Mouse (Mus musculus) activated CD4-positive, CD25-positive, alpha-beta regulatory T cell, adult 4 months (primary cell): ENCODE results near the gene C2cd3. TPM values are rescaled to one million over a fixed set of nuclear protein-coding genes. Genes with fewer than 3 reads are reported as not detected.

Experiments
- ATAC-seq: one replicate; pipeline ENCODE4 v1.8.0; 2017
- polyA plus RNA-seq, 2 experiments: library from polyadenylated mRNA; unstranded; fragments of 100-300 nt; shearing (Covaris generic); gene quantifications; one replicate each; pipeline ENCODE4 v1.2.1; 2017

The C2cd3 gene
- 10 to 100 TPM; 29.3 to 30.8 TPM for polyA plus RNA-seq

GRCm38 (mm10) chr7:100371495-100372451, at the start of gene C2cd3, which contains the start of gene Ppme1:
C2cd3 (plus strand) TSS chr7:100372233.
Ppme1 (minus strand) TSS chr7:100372307.
- peak; percentile 98 for ATAC-seq

GRCm38 (mm10) chr7:100323721-100324120, 48.3 kb upstream of the C2cd3 start:
- no peak for ATAC-seq

- no peak for ATAC-seq
Observed at GRCm38 (mm10) chr7:100325482-100325881, 46.6 kb upstream of the C2cd3 start.

DNA sequence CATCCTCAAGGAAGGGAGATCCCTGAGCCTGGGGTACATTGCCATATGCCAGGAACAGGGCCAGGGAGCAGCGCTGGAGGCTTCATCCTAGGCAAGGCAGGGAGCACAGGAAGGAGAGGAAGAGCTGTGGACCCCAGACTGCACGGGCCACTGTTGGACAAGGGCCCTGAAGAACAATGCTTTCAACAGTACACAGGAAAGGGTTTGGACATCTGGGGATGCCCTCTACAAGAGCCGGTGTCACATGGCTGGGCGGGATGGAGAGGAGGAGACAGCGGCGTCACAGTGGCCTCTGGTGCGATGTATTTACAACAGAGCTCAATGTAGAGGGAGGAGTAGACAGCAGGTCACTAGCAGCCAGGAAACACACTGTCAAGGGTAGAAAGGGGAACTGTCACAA, 44.5 kb upstream of the C2cd3 start:
- ATAC-seq, result no peak

DNA sequence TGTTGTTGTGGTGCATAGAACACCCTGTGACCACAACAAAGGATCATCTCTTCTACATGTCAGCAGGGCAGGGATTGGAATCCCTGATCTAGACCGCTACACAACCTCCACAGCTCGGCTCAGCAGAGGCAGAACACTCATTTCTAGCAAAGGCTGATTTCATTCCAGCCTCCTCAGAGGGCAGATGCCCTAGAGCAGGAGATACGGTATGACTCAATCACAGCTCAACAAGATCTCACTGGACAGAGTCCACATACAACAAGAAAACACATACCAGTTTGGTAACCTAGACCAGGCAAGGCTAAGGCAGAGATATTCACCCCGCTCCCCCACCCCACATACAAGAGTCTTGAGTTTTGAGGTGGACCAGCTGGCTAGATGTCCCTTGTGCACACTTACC, 43.4 kb upstream of the C2cd3 start:
- no peak for ATAC-seq

DNA sequence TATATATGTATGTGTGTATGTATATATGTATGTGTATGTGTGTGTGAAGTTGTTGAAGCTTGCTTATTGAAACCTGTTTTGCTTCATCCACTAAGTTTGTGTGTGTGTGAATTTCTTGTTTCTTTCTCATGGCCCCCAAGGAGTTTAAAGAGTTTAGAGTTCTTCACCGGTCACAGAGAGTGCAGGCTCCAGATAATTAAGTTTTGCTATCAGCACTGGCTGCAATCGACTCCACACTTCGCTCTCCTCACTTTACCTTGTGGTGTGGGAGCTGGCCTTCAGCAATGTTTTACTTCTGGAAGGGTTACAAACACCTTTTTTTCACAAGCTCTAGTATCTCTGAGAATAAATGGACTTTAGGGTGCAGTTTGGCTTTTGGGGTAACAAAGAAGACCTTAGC, 40.8 kb upstream of the C2cd3 start:
- ATAC-seq, result no peak

GRCm38 (mm10) chr7:100335921-100336320, 36.1 kb upstream of the C2cd3 start:
- no peak for ATAC-seq

- no peak for ATAC-seq
Observed at GRCm38 (mm10) chr7:100354984-100355383, 17.0 kb upstream of the C2cd3 start.

DNA sequence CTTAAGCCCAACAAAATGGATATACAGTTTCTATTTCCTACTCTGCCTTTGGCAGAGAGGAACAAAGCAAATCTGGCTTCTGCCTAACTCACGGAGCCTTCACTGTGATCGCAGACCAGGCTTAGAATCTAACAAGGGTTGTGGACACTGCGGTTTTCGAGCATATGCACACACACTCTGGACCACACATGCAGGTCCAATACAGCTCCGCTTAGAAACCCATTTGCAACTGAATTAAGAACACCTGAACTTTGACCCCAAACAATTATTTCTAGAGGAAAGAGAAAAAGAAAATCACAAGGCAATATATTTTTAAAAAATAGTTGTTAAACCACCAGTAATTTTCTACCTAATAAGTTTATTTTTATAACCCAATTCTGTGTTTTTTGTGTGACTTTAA, 15.7 kb upstream of the C2cd3 start:
- ATAC-seq, result no peak

DNA sequence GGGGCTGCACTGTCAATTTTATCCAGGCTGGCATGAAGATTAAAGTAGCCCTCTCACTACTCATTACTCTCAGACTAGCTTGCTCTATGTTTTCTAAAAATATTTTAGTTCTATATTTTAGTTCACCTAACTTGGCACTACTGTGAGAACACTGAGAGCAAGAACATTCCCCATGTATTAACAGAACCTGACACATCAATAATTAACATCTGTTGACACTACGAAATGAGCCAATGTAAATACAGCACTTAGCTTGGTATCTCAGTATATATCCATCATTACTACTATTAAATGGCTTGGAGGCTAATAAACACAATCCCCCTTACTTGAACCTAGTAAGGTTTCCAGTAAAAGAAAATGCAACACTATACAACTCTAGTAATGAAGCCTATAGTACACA, 15.3 kb upstream of the C2cd3 start:
- no peak for ATAC-seq

DNA sequence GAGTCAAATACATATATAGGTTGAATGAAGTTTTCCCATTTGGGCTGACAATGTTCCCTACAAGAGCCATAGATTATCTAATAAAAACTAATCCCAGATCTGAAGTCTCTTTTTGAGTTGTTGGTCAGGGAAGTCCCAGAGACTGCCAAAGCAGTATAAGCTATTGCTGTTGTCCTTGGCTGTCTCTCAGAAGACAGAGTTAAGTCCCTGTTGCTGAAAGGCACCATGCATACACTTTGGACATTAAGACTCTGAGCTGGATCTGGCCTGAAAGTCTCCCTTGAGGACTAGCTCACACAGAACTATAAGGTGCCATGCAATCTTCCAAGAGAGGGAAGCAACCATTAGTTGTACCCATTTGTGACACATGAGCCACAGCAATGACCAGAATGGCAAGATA, 14.2 kb upstream of the C2cd3 start:
- no peak for ATAC-seq

- no peak for ATAC-seq
Observed at GRCm38 (mm10) chr7:100363162-100363561, 8.9 kb upstream of the C2cd3 start.

DNA sequence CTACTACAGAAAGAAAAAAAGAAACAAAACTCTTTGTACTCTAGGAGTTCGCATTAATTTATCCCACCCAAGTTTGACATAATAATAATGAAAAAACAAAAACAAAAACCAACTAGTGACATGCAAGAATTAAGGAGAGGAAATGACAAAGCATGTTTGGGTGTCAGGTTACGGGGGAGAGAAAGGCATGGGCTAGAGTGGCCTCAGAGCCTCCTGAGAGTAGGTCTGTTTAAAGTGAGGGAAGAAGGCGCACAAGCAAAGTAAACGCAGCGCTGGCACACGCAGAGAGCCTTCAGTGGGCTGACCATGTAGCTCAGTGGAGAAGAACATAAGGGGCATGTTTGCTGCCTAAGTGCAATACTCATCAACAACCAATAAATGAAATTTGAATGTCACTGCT, 7.1 kb upstream of the C2cd3 start:
- no peak for ATAC-seq

GRCm38 (mm10) chr7:100372452-100372980, 483 bp downstream of the C2cd3 start:
- ATAC-seq, result no peak

DNA sequence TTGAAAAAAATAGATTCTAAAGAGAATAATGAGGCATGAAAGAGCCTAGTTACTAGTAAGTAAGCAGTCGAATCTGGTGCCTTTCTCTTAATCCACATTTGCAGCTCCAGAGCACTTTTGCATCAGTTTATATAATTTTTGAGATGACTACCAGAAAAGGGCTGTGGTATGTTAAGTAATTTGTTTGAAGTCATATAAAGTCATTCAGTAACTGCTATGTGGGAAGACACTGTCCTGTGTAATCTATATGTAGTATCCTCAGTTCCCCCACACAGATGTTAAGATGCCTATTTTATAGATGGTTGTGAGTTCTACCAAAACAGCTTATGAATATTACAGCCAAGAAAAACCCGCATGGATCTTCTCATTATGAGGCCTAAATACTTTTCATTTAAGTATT, 6.2 kb downstream of the C2cd3 start:
- no peak for ATAC-seq

- no peak for ATAC-seq
Observed at GRCm38 (mm10) chr7:100381161-100381560, 9.1 kb downstream of the C2cd3 start.

DNA sequence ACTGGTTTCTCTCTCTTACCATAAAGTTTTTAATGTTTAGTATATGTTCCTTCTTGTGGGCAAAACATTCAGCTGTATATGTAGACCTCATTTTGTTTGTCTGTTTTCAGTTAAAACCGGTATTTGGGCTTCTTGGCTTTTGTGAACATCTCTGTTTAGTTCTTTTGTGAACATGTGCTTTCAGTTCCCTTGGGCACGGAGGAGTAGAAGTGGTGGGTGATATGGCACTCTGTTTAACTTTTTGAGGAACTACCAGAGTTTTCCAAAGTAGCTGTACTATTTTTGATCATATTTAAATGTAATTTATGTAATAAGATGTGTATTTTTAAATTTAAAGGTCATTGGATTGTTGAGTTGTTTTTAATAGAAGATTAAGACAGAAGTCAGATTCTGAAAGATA, 11.2 kb downstream of the C2cd3 start:
- no peak for ATAC-seq

- ATAC-seq, result no peak
Observed at GRCm38 (mm10) chr7:100388174-100388573, 16.1 kb downstream of the C2cd3 start.

DNA sequence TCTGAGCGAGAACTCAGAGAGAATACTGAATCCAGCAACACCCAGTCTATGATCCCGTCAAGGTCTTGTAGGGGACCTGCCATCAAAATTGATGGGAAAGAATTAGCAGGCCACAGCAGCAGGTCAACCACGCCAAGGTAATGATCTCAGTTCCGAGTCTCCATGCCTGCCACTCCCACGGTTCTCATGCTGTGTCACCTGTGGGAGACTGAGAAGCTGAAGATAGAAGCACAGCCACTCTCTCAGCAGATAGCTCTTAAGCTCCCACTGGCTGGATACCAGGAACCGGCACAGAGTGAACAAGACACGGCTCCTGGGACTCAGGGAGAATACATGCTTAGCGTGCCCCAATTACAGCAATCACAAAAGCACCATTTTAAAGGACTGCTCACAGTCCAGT, 18.1 kb downstream of the C2cd3 start:
- no peak for ATAC-seq

DNA sequence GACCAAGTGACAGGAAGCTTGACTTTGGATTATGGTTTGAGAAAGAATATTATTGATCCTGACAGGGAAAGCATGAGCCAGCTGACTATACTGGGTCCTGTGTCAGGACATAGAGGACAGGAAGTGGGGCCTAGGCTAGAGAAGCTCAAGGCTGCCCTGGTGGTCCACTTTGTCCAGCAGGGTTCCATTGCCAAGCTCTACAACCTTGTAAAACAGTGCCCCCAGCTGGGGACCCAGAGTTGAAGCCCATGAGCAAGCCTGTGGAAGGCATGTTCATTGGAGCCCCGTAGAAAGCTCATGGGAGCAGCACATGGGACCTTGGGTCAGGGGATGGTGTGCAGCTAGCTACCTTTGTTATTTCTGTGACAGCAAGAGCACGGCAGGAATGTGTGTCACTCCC, 20.2 kb downstream of the C2cd3 start:
- no peak for ATAC-seq

DNA sequence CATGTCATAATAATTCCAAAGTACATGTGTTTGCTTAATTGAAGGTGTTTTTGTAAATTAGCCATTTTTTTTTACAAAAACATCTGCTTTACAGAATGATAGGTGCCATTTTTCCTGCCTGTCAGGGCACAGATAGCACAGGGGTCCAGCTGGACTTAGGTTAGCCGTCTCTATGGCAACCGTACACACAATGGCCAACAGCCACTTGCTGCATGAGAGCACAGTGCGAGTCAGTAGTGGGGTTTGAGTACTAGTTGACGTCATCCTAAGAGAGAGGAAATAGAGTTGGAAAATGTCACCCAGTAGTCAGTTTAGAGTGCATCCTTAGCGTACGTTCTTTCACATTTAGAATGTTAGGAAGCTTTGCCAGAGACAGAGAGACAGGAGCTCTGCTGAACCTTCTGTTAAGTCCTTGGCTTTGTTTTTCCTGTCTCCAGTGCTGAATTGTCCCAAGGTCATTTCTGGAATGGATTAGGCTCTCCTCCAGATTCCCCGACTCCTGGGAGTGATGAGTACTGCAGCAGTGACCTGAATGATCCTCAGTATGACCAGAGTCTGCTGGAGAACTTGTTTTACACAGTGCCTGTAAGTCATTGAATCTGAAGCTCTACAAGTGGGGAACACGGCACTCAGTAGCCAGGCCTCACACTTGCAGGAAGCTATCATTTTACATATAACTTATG, 27.3 kb downstream of the C2cd3 start:
- no peak for ATAC-seq

DNA sequence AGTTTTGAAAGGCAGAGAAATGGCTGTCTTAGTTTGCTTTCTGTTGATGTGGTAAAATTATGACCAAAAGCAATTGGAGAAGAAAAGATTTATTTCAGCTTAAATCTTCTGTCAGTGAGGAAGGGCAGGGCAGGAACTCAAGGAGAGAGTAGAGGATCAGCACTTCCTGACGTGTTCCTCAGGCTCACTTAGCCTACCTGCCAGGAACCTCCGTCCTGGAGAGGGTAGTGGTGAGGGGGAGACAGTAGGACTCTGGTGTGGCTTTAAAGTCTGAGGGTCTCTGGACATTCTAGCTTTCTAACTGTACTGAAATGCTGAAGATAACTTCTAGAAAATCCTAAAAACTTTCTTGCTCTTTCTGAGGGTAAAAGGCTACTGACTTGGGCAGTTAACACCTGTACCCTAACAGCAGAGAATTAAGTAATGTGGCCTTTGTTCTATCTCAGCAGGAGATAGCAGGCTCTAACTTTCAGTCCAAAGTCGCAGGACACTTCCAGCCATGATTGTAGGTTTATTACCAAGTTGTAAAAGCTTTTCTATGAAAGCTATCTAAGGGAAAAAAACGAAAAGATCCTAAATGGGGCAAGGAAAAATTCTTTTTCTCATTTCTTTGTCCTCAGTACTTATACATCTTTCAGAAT, 29.0 kb downstream of the C2cd3 start:
- no peak for ATAC-seq

DNA sequence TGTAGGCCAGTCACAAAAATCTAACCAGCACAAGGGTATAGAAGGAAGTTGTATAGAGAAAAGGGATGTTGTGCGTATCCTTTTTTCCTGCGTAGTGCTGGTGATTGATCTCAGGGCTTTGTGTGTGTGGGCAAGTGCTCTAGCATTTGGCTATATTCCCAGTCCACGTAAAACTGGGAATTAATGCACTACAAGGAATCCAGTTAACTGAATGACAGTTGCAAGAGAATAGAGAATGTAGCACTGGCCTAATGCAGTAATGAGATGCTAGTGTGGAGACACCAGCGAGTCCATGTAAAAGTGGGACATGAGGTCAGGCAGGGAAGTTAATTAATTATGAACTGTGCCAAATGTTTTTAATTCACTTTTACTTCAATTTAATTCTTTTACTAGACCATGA, 30.7 kb downstream of the C2cd3 start:
- no peak for ATAC-seq
